Comparison of ENCODE assay signal across 8 mouse cellular contexts in the genomic region with DNA sequence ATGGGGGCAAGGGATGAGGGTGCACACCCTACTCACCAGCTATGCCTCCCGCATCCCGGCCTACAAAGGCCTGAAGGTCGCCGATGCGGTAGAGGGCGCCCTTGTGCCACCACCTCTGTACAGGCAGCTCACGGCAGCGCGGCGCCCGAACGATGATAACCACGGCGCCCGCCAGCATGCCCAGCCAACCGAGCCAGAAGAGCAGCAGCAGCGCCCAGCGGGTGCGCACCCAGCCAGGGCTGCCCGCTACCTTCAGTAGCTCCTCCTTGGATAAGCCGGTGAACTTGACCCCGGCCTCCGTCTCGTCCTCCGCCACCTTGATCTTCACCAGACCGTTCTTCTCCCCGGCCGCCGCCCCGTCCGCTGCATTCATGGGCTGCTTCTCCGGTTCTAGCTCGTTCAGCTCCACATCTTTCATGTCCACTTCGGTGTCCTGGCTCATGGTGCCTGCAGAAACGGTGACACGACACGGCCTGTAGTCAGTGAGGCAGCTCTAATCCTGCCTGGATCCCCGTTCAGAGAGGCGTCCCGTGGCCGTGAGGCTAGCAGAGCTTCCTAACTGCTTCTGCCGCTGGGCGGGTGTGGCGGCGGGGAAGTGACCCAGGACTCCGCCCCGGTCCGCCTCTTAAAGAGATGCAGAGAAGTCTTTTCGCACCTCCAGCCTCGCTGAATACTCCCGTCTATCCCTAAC. TPM values are rescaled to one million over a fixed set of nuclear protein-coding genes. Genes with fewer than 3 reads are reported as not detected.
DNase-seq lines count a peak whose midpoint lies in the region; ATAC-seq lines count a peak whose summit lies in the region.

No protein-coding gene starts in this region.

- WGBS in hindbrain, embryonic 12.5 days: under 1% methylated on average over 49 of the region's 51 CpGs

- no peaks in the 10 kb centered on the region for H3K27me3 ChIP-seq in hindbrain, embryonic 12.5 days

- peaks cover 30% of the 10 kb centered on the region for H3K4me1 ChIP-seq in hindbrain, embryonic 12.5 days

- peak overlapping the region; percentile 79 for H3K4me3 ChIP-seq in hindbrain, embryonic 12.5 days

- peak; percentile 96 for ATAC-seq in hindbrain, embryonic 12.5 days (ENCODE audit: low FRiP score)

- peak overlapping the region; percentile 90 for H3K27ac ChIP-seq in hindbrain, embryonic 12.5 days

- H3K36me3 ChIP-seq in hindbrain, embryonic 12.5 days: peaks cover 27% of the 10 kb centered on the region

- peak; percentile 93 for DNase-seq in Muller cell, postnatal 12 days (ENCODE audit: inconsistent ontology term)
- peak; percentile 89 for DNase-seq in cerebellum, adult 9-11 months
- DNase-seq in frontal cortex, postnatal 10 days (ENCODE audit: low spot score in 2 of 2): peak; percentile 89 to 93
- DNase-seq in layer of hippocampus, postnatal 14 days (ENCODE audit: low spot score in 2 of 2): peak; percentile 90 to 96
- DNase-seq in lung, postnatal 10 days: peak; percentile 96
- peak; percentile 89 for DNase-seq in ovary, postnatal 14 days (ENCODE audit: low spot score)
- DNase-seq in thymus, postnatal 10 days (ENCODE audit: low spot score in 2 of 2): peak; percentile 93 to 98

- H3K9me3 ChIP-seq in hindbrain, embryonic 12.5 days (replicated peaks): no peaks in the 10 kb centered on the region

- H3K9ac ChIP-seq in hindbrain, embryonic 12.5 days: peak overlapping the region; percentile 86

- H3K4me2 ChIP-seq in hindbrain, embryonic 12.5 days (replicated peaks): peak overlapping the region; percentile 54

RNA-seq across cellular contexts. Expression of gene Slc3a2, which starts 9.7 kb away (rescaled TPM):
- 126 and 127 TPM in 2 replicates for polyA plus RNA-seq in hindbrain, embryonic 12.5 days (2016; fragmentation: Nextera tagmentation; extraction: Ambion mirVana)
- 100 to 1,000 TPM; 188 to 200 TPM for total RNA-seq in layer of hippocampus, postnatal 14 days (2021)

RNA-seq across cellular contexts. Expression of gene Wdr74, which starts 22.2 kb away (rescaled TPM):
- polyA plus RNA-seq in hindbrain, embryonic 12.5 days (2016; fragmentation: Nextera tagmentation; extraction: Ambion mirVana): 72.6 and 73.3 TPM in 2 replicates
- 10 to 100 TPM; 39.9 to 47.9 TPM for total RNA-seq in layer of hippocampus, postnatal 14 days (2021)

RNA-seq across cellular contexts. Expression of gene 1700092M07Rik, which starts 27.1 kb away (rescaled TPM):
- polyA plus RNA-seq in hindbrain, embryonic 12.5 days (2016; fragmentation: Nextera tagmentation; extraction: Ambion mirVana): 2.4 and 4.5 TPM in 2 replicates
- 1 to 10 TPM; 1.8 to 2.0 TPM for total RNA-seq in layer of hippocampus, postnatal 14 days (2021)

RNA-seq across cellular contexts. Expression of gene Stx5a, which starts 27.8 kb away (rescaled TPM):
- 128 and 132 TPM in 2 replicates for polyA plus RNA-seq in hindbrain, embryonic 12.5 days (2016; fragmentation: Nextera tagmentation; extraction: Ambion mirVana)
- 10 to 100 TPM; 64.5 to 71.4 TPM for total RNA-seq in layer of hippocampus, postnatal 14 days (2021)

RNA-seq across cellular contexts. Expression of gene Nxf1, which starts 43.4 kb away (rescaled TPM):
- polyA plus RNA-seq in hindbrain, embryonic 12.5 days (2016; fragmentation: Nextera tagmentation; extraction: Ambion mirVana): 190 and 196 TPM in 2 replicates
- 10 to 100 TPM; 79.3 to 91.9 TPM for total RNA-seq in layer of hippocampus, postnatal 14 days (2021)

Comparison
In these comparisons a context has a peak if more than half of its experiments do, and no peak if none do; other contexts are left out.
1. Peak in every context shown above with its lines: DNase-seq, ATAC-seq, H3K4me3 ChIP-seq and H3K27ac ChIP-seq.